Mouse (Mus musculus) c-Kit-negative CD71-positive TER-119-positive erythroid progenitor cells, embryonic 14.5 days (primary cell): Measurements from ENCODE around the gene Tmem208.
A peak's percentile ranks its signal among the peaks of the same experiment; 100 is the strongest.

Experiments used
- DNase-seq: peaks from one replicate; pipeline ENCODE4 v3.0.0-alpha.2; 2013; ENCODE audit warnings: low read depth, low spot score

The Tmem208 gene

GRCm38 (mm10) chr8:105298351-105299252 is 27.6 kb upstream of the Tmem208 start:
- DNase-seq: no peak

DNA sequence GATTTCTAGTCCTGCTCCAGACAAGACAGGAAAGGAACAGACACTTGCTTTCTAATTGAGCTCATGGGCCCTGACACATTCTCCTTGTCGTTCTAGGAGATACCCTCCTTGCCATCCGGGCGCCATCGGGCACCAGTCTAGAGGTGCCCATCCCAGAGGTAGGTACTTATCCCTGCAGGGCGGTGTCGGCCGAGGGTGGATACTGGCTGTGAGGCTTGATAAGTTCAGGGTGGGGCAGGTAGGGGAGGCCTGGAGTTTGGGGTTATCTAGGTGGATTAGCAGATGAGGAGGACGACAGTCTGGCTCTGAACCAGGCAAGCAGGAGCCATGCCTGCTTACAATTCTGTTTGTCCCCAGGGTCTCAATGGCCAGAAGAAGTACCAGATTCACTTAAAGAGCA is 26.2 kb upstream of the Tmem208 start:
- DNase-seq: peak; percentile 84

- no peak for DNase-seq
These were observed 22.8 kb upstream of the Tmem208 start for GRCm38 (mm10) chr8:105303396-105303795.

DNA sequence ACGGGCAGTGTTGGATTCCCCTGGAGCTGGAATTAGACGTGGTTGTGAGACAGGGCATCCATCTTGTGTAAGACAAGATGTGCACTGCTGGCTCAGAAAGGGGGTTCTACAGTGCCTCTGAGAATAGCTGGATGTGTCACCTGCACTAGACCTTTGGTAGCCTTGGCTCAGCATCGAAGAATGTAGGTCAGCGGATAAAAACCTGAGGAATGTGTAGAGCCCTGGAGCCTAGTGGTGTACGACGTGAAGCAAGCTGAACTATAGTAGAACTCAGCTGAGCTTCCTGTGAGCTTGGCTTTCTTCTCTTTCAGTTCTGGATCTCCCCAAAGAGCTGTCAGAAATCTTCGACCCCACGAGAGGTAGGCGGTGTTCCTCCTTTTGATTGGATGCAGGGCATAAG is 22.3 kb upstream of the Tmem208 start:
- no peak for DNase-seq

DNA sequence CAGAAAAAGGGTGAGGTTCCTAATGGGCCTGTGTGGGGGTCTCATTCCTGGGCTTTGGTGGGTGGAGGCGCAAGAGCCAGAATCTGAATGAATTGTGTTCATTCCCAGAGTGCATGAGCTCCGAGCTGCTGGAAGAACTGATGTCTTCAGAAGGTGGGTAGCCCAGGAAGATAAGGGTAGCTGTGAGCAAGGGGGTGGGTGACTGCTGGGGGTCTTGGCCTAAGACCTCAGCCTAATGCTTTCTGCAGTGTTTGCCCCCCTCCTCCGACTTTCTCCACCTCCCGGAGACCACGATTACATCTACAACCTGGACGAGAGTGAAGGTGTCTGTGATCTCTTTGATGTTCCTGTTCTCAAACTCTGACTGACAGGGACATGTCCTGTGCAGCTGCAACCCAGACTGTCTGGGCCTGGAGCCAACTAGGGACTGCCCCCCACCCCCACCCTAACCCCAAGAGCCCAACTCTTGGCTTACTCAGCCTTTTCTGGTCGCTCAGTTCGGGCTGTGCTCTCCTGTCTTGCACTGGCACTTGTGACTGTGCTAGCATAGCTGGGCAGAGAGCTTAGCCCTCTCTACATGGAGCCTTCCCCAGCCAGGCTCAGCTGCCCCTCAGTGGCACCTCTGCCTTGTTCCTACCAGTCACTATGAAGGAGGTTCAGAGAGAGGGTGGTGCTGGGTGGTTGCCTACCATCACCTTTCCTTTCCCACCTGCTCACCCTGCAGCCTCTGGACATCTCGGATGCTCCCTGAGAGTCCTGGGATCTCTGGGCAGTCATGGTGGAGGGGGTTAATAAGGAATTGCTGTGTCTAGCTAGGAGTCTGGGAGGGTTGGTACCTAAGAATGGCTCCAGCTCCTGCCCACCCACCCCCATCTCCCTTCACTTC is 21.6 kb upstream of the Tmem208 start:
- no peak for DNase-seq

DNA sequence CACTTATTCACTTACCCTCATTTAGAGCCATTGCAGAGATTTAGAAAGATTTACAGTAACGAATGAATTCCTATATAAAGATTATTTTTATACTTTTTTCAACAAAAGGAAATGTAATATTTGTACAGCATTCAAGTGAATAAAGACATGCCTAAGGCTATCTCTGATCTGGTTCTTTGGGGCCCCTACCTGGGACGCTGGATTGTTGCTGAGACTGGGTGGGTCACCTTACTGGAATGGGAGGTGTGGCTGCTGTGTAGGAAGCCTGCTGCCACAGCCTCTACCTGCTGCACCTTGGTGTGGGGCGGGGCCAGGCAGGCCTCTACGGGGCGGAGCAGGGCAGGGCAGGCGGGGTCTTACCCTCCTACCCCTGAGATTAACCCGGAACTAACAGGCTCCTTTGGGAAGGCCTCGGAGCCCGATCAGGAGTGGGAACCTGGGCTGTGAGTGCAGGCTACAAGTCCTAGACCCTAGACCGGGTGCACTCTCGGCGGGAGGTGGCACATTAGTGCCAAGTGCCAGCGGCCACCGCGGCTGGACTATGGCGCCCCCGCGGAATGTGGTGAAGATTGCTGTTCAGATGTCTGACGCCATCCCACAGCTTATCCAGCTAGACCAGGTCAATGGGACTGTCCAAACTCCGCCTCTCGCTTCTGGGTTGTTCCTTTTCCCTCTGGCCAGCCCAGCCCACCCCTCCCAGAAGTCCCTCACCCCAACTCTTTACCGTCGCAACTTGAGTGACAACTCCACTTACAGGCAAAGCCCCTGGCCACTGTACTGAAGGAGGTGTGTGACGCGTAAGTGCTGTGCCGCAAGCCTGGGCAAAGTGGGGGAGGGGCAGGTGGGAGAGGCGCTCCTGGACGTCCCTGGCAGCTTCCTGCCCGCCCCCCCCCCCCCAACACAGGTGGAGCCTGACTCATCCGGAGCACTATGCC is 20.7 kb upstream of the Tmem208 start, which contains the start of gene Elmo3:
Elmo3 (plus strand) TSS at position 391 of the 935 bp plus-strand sequence.
- no peak for DNase-seq

GRCm38 (mm10) chr8:105306146-105306691 is 19.9 kb upstream of the Tmem208 start:
- DNase-seq: no peak

- DNase-seq: no peak
These were observed 18.5 kb upstream of the Tmem208 start for GRCm38 (mm10) chr8:105307670-105308069.

GRCm38 (mm10) chr8:105308428-105308827 is 17.7 kb upstream of the Tmem208 start:
- DNase-seq: no peak

DNA sequence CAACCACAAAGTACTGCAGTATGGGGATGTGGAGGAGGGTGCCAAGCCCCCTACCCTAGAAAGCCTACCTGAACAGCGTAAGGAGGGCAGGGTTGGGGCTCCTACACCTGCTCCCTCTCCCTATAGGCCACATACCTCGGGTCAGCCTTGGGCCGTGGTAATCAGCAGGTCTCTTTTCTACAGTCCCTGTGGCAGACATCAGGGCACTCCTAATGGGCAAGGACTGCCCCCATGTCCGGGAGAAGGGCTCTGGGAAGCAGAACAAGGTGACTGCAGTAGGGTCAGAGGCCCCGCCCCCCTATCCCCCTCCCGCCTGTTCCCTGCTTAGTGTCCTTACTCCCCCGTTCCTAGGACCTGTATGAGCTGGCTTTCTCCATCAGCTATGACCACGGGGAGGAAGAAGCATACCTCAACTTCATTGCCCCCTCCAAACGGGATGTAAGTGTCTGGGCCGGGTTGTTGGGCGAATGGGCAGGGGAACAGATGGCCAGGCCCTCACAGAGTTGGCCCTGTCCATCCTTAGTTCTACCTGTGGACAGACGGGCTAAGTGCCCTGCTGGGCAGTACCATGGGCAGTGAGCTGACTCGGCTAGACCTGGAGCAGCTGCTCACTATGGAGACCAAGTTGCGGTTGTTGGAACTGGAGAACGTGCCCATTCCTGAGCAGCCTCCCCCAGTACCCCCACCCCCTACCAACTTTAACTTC is 16.9 kb upstream of the Tmem208 start:
- DNase-seq: no peak

DNA sequence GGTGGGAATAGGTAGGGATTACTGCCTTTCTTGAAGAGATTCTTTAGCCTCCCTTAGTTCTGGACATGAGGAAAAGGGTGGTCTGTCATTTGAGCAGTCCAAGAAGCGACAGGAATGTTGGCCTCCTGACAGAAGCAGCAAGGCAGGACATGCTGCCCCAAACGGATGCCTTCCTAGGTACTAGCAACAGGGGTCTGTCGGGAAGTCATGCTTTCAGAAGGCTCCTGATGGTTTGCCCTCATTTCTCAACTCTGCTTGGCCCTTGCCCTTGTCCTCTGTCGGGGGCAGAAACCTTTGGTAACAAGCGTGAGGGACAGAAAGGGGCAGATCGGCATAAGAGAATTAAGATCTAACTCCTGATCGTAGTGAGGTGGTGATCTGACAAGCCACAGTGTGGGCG is 16.0 kb upstream of the Tmem208 start:
- no peak for DNase-seq

DNA sequence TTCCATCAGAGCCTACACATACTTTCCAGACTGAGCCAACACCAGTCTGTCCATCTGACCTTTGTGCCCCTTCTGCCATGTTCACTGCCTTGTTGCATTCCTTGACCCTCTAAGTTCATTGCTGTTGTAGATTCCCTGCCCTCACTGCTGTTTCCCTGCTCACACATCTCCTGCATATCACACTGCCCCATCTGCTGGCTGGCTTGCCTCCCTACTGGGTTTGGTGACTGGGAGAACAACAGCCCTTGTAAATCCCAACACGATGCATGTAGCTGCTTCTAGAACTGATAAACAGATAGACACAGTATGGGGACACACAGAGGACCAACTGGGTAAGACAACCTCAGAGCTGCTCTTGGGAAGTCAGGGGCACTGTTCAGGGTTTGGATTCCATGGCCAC is 14.4 kb upstream of the Tmem208 start:
- no peak for DNase-seq

DNA sequence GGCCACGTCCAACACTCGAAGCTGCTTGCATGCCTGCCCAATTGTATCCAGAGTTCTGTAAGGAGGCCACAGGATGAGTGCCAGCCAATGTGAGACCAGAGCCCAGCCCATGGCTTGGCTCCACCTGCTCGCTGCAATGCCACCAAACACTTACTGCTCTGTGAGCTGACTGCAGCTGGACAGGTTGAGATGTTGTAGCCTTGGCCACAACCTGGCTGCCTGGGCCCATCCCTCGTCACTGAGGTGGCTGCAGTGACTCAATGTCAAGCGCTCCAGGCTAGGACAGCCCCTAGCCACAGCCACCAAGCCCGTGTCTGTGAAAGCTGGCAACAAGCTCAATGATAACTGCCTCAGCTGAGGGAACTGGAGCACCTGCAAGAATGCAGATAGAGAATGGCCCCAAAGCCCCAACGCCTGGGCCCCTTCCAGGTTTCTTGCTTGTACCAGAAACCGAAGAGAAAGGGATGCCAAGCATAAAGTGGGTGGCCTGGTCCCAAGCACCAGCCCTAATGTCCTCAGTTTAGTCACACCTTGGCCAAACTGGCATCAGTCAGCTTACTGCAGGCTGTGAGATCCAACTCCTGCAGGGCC is 13.2 kb upstream of the Tmem208 start:
- DNase-seq: no peak

DNA sequence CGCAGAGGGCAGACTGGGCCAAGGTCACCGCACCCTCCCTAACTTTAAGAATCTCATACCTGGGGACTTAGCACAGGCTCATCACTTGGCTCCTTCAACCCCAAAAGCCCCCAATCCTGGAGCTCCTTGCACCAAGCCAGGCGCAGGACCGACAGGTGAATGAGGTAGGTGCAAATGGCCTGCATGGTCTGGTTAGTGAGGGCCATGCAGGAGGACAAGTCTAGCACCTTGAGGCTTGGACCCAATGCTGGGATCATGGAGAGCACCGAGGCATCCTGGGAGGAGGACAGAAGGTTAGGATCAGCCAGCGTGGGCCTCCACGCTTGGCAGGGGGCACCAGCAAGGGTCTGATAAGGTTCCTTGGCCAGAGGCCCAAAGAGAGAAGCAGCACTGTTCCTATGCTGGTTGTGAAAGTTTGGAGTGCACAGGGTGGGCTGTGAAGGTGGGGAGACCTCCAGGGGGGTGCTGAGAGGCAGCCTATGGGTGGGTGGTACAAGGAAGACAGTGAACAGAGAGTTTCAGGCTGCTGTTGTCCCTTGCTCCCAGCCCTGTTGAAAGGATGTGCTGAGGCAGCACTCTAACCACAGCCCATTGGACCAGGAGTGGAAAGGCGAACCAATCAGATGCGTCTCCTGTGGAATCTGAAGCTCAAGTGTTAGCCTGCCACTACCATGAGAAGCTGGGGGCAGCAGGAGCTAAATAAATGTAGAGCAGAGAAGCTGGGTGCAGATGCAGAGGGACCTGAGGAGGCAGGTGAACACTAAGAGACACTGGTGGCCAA is 12.3 kb upstream of the Tmem208 start:
- no peak for DNase-seq

DNA sequence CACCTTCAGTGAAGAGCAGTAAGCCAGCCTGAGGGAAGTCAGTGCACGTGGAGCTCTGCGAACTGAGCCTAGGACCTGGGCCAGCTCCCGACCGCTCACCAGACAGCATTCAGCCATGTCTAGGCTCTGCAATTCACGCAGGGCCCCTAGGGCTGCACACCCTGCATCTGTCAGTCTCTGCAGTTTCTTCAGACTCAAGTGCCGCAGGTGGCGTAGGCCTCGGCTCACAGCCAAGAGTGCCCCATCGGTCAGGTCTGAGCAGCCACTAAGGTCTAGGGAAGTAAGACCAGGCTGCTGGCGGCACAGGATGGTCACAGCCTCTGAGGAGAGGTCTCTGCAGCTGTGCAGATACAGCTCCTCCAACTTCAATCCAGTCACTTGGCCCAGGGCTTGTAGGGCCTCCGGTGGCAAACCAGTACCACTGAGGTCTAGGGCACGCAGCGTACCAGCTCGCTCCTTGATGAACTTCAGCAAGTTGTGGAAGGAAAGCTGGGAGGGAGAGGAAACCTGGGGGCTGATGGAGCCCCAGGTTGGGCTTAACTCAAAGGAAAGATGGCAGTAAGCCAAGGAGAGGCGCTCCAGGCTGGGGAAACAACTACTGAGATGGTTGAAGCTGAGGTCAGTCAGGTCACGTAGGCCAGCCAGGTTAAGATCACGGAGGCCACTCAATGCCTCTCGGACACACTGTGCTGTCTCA is 10.9 kb upstream of the Tmem208 start:
- DNase-seq: no peak

GRCm38 (mm10) chr8:105317941-105318340 is 8.2 kb upstream of the Tmem208 start:
- no peak for DNase-seq

- DNase-seq: no peak
These were observed 7.4 kb upstream of the Tmem208 start for GRCm38 (mm10) chr8:105318662-105319190.

DNA sequence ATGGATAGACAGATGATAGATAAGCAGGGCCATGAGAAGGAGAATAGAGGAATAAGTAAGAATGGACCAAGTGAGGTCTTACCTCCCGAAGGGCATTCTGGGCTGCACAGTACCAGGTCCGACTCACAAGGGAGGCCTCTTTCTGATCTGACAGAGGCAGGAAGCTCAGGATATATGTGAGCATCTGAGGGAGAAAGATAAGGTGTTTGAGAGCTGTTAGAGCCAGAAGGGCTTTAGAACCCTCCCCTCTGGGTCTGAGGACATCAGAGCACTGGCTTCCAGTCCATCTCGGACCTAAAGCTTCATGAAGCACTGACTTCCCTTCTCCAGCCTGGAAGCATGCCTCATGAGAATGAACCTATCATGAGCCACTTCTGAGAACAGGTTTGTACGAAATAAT is 3.0 kb upstream of the Tmem208 start:
- DNase-seq: peak; percentile 75
